Mouse (Mus musculus): ENCODE data around the gene Elp5. TPM values are rescaled to one million over a fixed set of nuclear protein-coding genes. Genes with fewer than 3 reads are reported as not detected.
"Not testable (repeated sequence)": the region's sequence is repeated elsewhere in the genome, so short reads cannot be mapped to it uniquely, and the experiment has no call there.

Elp5 gene
- polyA plus RNA-seq, 1 experiment from 2014 or later = 168 TPM

DNA sequence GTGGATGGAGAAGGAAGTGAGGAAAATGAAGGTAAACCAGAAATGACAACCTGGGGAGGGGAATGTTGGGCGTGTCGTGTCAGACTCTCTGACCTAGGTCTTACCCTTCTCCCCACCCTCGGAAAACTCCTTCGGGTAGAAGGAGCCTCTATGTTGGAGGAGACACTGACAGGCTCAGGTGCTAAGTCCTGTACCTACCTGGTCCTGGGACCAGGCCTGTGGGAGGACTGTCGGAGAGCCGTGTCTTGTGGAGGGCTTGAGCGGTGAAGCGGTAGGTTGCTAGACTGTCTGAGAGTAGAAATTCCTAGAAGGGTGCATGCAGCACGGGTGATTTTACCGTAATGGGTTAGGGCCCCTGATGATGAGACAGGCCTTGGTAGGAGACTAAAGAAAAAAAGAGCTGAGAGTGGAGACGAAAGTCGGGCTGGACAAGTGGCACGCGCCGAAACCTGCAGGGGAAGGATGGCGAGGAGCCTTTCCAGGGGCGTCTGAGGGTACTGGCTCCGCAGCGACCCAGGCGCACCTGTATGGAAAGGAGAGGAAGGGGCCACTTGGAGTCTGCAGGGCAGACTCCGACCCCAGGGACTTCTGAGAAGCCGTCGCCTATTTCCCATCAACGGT lies 17.6 kb downstream of the Elp5 start, which contains the start of gene Cldn7:
Cldn7 (plus strand) TSS at position 130 of the 621 bp plus-strand sequence.
- H3K4me1 ChIP-seq (ENCODE audit: control insufficient read depth, insufficient read depth, low read length) = peaks cover 3% of the 10 kb centered on the region; the same call in 1 of the 2 replicates
- 14% methylated on average over 24 of the region's 24 CpGs for WGBS
- peak within 1 kb of the TSS; percentile 6; the same call in 1 of the 2 replicates for H3K4me3 ChIP-seq (ENCODE audit: low read depth, low read length)
- H3K4me2 ChIP-seq (ENCODE audit: low read depth) = peak within 1 kb of the TSS; percentile 14; the same call in 1 of the 2 replicates
- DNase-seq (ENCODE audit: low spot score) (no peak), ATAC-seq (ENCODE audit: insufficient read depth, low FRiP score, low TSS enrichment) (no peak)
- H3K9ac ChIP-seq (ENCODE audit: low read length) = no peak within 1 kb of the TSS
- H3K27ac ChIP-seq (ENCODE audit: low read depth, low read length) = no peak within 1 kb of the TSS
- 0 out of 2 replicates have a peak, but pooled peaks cover 2% of the 10 kb centered on the region for H3K36me3 ChIP-seq (ENCODE audit: control insufficient read depth, insufficient read depth, low read length)
- H3K27me3 ChIP-seq (ENCODE audit: control insufficient read depth, insufficient read depth, low read length) = peaks cover 57% of the 10 kb centered on the region
- H3K9me3 ChIP-seq (ENCODE audit: control insufficient read depth, low read length) = no peaks in the 10 kb centered on the region

DNA sequence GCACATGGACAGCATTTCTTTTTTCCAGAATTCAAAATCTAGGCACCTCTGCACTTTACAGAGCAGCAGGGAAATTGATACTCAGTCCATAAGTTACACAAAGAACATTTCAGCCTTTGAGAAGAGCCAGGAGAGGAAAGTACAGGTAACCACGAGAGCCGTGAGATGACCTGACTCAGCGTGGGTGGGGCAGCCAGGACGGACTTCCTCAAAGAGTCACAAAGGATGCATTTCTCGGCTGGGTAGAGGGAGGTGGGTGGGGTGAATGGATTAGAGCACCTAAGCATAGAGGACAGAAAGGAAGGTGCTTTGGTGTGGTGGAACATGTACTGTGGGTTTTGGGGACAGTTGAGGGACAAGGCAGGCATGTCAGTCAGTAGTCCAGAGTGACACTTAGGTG lies 20.5 kb downstream of the Elp5 start:
- H3K4me2 ChIP-seq (ENCODE audit: low read depth) = no peak overlapping the region
- no peak overlapping the region for H3K27ac ChIP-seq (ENCODE audit: low read depth, low read length)
- peaks cover 46% of the 10 kb centered on the region for H3K27me3 ChIP-seq (ENCODE audit: control insufficient read depth, insufficient read depth, low read length)
- WGBS = 48% methylated on average over 5 of the region's 5 CpGs
- H3K9ac ChIP-seq (ENCODE audit: low read length) = no peak overlapping the region
- H3K9me3 ChIP-seq (ENCODE audit: control insufficient read depth, low read length) = no peaks in the 10 kb centered on the region
- H3K4me3 ChIP-seq (ENCODE audit: low read depth, low read length) = no peak overlapping the region
- no peak for DNase-seq (ENCODE audit: low spot score)
- ATAC-seq (ENCODE audit: insufficient read depth, low FRiP score, low TSS enrichment) = no peak
- H3K36me3 ChIP-seq (ENCODE audit: control insufficient read depth, insufficient read depth, low read length) = no peaks in the 10 kb centered on the region
- H3K4me1 ChIP-seq (ENCODE audit: control insufficient read depth, insufficient read depth, low read length) = peaks cover 2% of the 10 kb centered on the region; the same call in 1 of the 2 replicates

DNA sequence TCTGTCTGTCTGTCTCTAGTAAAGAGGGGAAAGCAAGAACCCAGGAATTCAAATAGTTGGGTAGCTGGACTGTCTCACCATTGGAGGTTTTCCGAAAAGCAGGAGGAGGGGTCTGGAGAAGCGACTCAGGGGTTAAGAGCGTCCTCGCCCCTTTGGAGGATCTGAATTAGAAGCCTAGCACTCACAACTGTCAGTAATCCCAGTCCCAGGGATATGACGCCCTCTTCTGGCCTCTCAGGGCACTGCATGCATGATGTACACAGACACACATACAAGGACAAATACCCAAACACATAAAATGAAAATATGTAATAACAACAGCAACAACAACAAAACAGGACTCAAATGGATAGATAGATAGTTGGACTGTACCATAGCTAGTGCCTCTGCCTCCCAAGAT lies 21.7 kb downstream of the Elp5 start:
- Histone ChIP-seq H3K4me2 (ENCODE audit: low read depth) (no peak overlapping the region), H3K9me3 (ENCODE audit: control insufficient read depth, low read length) (no peaks in the 10 kb centered on the region), H3K9ac (ENCODE audit: low read length) (no peak overlapping the region), H3K4me1 (ENCODE audit: control insufficient read depth, insufficient read depth, low read length) (no peaks in the 10 kb centered on the region), H3K27me3 (ENCODE audit: control insufficient read depth, insufficient read depth, low read length) (peaks cover 34% of the 10 kb centered on the region), H3K4me3 (ENCODE audit: low read depth, low read length) (no peak overlapping the region), H3K36me3 (ENCODE audit: control insufficient read depth, insufficient read depth, low read length) (no peaks in the 10 kb centered on the region), H3K27ac (ENCODE audit: low read depth, low read length) (no peak overlapping the region)
- 30% methylated on average over 5 of the region's 5 CpGs for WGBS
- ATAC-seq (ENCODE audit: insufficient read depth, low FRiP score, low TSS enrichment) (no peak), DNase-seq (ENCODE audit: low spot score) (no peak)

DNA sequence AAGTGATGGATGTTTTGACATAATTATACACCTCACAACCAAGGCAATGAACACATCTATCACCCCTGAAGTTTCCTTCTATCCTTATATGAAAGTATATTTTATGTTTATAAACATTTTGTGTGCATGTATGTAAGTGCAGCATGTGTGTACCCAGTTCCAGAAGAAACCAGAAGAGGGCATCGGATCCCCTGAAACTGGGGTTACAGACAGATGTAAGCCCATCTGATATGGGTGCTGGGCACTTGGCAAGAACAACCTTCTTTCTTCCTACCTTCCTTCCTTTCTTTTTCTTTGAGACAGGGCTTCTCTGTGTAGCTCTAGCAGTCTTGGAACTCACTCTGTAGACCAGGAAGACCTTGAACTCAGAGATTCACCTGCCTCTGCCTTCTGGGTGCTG lies 26.1 kb downstream of the Elp5 start:
- Histone ChIP-seq H3K4me3 (ENCODE audit: low read depth, low read length) (no peak overlapping the region), H3K4me1 (ENCODE audit: control insufficient read depth, insufficient read depth, low read length) (no peaks in the 10 kb centered on the region), H3K9ac (ENCODE audit: low read length) (no peak overlapping the region), H3K36me3 (ENCODE audit: control insufficient read depth, insufficient read depth, low read length) (no peaks in the 10 kb centered on the region), H3K27me3 (ENCODE audit: control insufficient read depth, insufficient read depth, low read length) (no peaks in the 10 kb centered on the region), H3K4me2 (ENCODE audit: low read depth) (no peak overlapping the region), H3K27ac (ENCODE audit: low read depth, low read length) (no peak overlapping the region), H3K9me3 (ENCODE audit: control insufficient read depth, low read length) (no peaks in the 10 kb centered on the region)
- 77% methylated on average over 1 of the region's 1 CpGs for WGBS
- no peak for ATAC-seq (ENCODE audit: insufficient read depth, low FRiP score, low TSS enrichment)
- no peak for DNase-seq (ENCODE audit: low spot score)

DNA sequence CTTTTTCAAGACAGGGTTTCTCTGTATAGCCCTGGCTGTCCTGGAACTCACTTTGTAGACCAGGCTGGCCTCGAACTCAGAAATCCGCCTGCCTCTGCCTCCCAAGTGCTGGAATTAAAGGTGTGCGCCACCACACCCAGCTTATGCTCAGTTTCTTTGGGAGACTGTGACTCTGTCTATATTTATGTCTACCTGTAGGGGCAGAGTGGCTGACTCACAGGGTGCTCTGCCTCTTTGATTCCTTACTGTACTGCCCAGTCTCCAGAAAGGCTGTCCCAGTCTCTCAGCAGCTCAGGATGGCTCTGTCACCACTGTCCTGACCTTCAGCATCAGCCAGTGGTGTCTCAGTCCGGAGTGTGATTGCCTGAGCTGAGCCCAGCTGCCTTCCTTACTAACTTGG lies 26.7 kb downstream of the Elp5 start:
- not testable (repeated sequence) for H3K9ac ChIP-seq (ENCODE audit: low read length); H3K4me2 ChIP-seq (ENCODE audit: low read depth); ATAC-seq (ENCODE audit: insufficient read depth, low FRiP score, low TSS enrichment); H3K27me3 ChIP-seq (ENCODE audit: control insufficient read depth, insufficient read depth, low read length); H3K27ac ChIP-seq (ENCODE audit: low read depth, low read length); H3K9me3 ChIP-seq (ENCODE audit: control insufficient read depth, low read length); H3K36me3 ChIP-seq (ENCODE audit: control insufficient read depth, insufficient read depth, low read length); H3K4me3 ChIP-seq (ENCODE audit: low read depth, low read length); DNase-seq (ENCODE audit: low spot score); H3K4me1 ChIP-seq (ENCODE audit: control insufficient read depth, insufficient read depth, low read length)
- WGBS = 77% methylated on average over 4 of the region's 4 CpGs

DNA sequence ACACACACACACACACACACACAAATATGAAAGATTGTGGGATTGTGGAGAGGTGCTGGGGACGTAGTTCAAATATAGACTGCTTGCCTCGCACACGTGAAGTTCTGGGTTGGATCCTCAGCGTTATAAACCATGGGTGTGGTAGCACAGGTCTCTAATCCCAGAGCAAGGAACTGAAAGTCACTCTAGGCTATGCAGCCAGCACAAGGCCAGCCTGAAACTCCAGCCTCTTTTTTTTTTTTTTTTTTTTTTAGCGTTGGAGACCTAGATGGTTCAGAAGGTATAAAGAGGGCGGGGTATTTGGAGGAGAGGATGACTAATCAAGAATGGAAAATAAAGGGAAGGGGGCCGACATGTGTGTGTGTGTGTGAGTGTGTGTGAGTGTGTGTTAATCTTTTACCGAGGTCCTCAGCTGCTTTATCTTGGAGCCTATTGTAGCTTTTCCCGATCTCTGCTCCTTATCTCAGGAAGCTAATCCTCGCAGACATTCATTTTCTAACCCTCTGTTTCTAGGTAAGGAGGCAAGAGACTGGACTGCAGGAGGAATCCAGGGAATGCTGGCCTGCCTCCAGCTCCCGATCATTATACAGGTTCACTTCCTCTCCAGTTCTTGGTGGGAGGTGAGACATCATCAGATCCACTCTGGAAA lies 28.9 kb downstream of the Elp5 start:
- ATAC-seq (ENCODE audit: insufficient read depth, low FRiP score, low TSS enrichment) = no peak

DNA sequence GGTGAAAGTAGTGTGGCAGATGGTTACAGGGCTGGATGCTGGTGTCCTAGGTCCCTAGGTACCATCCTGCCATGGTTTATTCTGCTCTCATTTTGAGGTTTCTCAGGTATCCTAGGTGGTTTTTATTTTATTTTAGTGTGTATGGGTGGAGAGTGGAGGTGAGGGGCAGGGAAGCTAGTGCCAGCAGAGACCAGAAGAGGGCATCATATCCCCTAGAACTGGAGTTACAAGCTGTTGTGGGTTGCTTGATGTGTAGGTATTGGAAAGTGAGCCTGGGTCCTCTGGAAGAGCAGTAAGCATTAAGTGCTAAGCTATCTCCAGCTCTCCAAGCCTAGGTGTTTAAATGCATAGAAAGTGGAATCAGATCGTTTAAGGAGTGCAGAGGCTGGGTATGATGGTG lies 30.0 kb downstream of the Elp5 start:
- ATAC-seq (ENCODE audit: insufficient read depth, low FRiP score, low TSS enrichment) (no peak), DNase-seq (ENCODE audit: low spot score) (no peak)
- Histone ChIP-seq H3K4me1 (ENCODE audit: control insufficient read depth, insufficient read depth, low read length) (peaks cover 5% of the 10 kb centered on the region; the same call in 1 of the 2 replicates), H3K4me3 (ENCODE audit: low read depth, low read length) (no peak overlapping the region), H3K27me3 (ENCODE audit: control insufficient read depth, insufficient read depth, low read length) (no peaks in the 10 kb centered on the region), H3K9me3 (ENCODE audit: control insufficient read depth, low read length) (no peaks in the 10 kb centered on the region), H3K9ac (ENCODE audit: low read length) (no peak overlapping the region), H3K27ac (ENCODE audit: low read depth, low read length) (no peak overlapping the region), H3K36me3 (ENCODE audit: control insufficient read depth, insufficient read depth, low read length) (no peaks in the 10 kb centered on the region), H3K4me2 (ENCODE audit: low read depth) (no peak overlapping the region)
- 48% methylated on average over 1 of the region's 1 CpGs for WGBS

More for the DNA sequence above, 28.9 kb downstream of the Elp5 start:
- no peaks in the 10 kb centered on the region for H3K27me3 ChIP-seq (ENCODE audit: control insufficient read depth, insufficient read depth, low read length)
- WGBS = 71% methylated on average over 11 of the region's 11 CpGs
- H3K9me3 ChIP-seq (ENCODE audit: control insufficient read depth, low read length) = no peaks in the 10 kb centered on the region
- H3K4me1 ChIP-seq (ENCODE audit: control insufficient read depth, insufficient read depth, low read length) = peaks cover 4% of the 10 kb centered on the region; the same call in 1 of the 2 replicates
- no peak overlapping the region for H3K4me3 ChIP-seq (ENCODE audit: low read depth, low read length)
- no peak overlapping the region for H3K27ac ChIP-seq (ENCODE audit: low read depth, low read length)
- no peak overlapping the region for H3K4me2 ChIP-seq (ENCODE audit: low read depth)
- H3K36me3 ChIP-seq (ENCODE audit: control insufficient read depth, insufficient read depth, low read length) = no peaks in the 10 kb centered on the region
- no peak overlapping the region for H3K9ac ChIP-seq (ENCODE audit: low read length)
- no peak for DNase-seq (ENCODE audit: low spot score)

DNA sequence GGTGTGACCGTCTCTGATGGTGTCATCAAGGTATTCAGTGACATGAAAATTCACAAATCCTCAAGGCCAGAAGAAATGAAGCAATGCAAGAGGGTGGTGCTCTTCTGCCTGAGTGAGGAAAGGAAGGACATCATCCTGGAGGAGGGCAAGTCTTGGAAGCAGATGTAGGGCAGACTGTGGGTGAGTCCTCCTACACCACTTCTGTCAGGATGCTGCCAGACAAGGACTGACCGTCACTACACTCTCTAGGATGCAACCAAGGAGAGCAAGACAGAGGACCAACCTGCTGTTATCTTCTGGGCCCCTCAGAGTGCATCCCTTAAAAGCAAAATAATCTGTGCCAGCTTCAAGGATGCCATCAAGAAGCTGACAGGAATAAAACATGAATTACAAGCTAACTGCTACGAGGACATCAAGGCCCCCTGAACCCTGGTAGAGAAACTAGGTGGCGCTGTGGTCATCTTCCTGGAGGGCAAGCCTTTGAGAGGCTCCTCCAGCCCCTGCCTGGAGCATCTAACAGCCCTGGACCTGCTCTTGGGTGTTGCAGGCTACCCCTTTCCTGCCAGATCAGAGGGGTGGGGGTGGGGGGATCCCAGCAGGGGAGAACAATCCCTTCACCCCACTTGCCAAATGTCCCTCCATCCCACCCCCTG lies 31.4 kb downstream of the Elp5 start:
- H3K4me3 ChIP-seq (ENCODE audit: low read depth, low read length) = no peak overlapping the region
- H3K27me3 ChIP-seq (ENCODE audit: control insufficient read depth, insufficient read depth, low read length) = no peaks in the 10 kb centered on the region
- peaks cover 5% of the 10 kb centered on the region; the same call in 1 of the 2 replicates for H3K4me1 ChIP-seq (ENCODE audit: control insufficient read depth, insufficient read depth, low read length)
- no peaks in the 10 kb centered on the region for H3K36me3 ChIP-seq (ENCODE audit: control insufficient read depth, insufficient read depth, low read length)
- ATAC-seq (ENCODE audit: insufficient read depth, low FRiP score, low TSS enrichment) (no peak), DNase-seq (ENCODE audit: low spot score) (no peak)
- H3K4me2 ChIP-seq (ENCODE audit: low read depth) = no peak overlapping the region
- no peak overlapping the region for H3K9ac ChIP-seq (ENCODE audit: low read length)
- H3K9me3 ChIP-seq (ENCODE audit: control insufficient read depth, low read length) = no peaks in the 10 kb centered on the region
- WGBS = 43% methylated on average over 4 of the region's 4 CpGs
- no peak overlapping the region for H3K27ac ChIP-seq (ENCODE audit: low read depth, low read length)

All from neural tube, embryonic 11.5 days (tissue).